Comparison of ENCODE assay signal across 7 mouse cellular contexts in the genomic region with DNA sequence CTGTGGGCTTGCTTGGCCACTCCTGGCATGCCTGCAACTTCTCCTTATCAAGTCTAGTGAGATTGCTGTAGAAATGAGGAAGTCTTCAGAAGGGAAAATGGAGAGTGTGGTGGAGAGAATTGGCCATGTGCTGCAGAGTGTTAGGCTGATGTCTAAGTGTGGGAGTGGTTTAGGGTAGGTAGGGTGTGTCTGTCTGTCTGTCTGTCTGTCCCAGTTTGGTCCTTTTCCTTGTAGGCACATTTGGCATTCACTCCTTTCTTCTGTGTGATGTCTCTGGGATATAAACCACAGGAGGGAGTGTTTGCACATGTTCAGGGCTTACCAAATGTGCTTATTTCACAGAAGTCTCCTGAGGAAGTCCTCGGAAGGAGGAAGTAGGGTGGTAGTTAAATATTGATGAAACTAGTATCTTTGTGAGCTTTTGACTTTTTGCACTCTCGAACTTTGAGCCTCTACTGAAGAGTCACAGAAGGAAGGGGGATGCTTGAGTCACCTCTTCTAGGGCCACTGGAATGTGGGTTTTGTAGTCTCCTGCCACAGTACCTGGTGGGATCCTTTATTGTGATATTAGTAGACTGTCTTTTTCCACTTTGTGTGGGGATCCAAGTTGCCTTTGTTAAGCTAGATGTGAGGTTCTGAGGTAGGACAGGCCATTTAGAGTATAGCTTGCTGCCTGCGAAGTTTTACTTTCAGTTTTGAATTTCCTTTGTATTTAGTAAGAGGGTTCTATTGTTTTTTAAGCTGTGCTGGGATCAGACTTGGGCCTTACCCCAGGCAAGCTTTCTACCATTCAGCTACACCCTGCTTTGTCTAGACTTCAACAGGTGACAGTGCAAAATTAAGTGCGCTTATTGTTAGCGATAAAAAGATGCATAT. TPM values are rescaled to one million over a fixed set of nuclear protein-coding genes. Genes with fewer than 3 reads are reported as not detected.
DNase-seq lines count a peak whose midpoint lies in the region; ATAC-seq and TF ChIP-seq lines count a peak whose summit lies in the region.

No protein-coding gene starts in this region.

- 80% methylated on average over 5 of the region's 5 CpGs for WGBS in hindbrain, embryonic 14.5 days
- 26% methylated on average over 5 of the region's 5 CpGs for WGBS in liver, postnatal 0 days (ENCODE audit: insufficient replicate concordance)

- peaks cover 2% of the 10 kb centered on the region; the same call in 1 of the 2 replicates for H3K27me3 ChIP-seq in G1E (ENCODE audit: insufficient read depth, low read length)
- H3K27me3 ChIP-seq in hindbrain, embryonic 14.5 days (ENCODE audit: control insufficient read depth, insufficient read depth, low read length), result no peaks in the 10 kb centered on the region
- no peaks in the 10 kb centered on the region for H3K27me3 ChIP-seq in liver, postnatal 0 days (ENCODE audit: insufficient read depth, low read length)

- H3K9ac ChIP-seq in hindbrain, embryonic 14.5 days, result no peak overlapping the region; the same call in 1 of the 2 replicates
- peak overlapping the region; percentile 51 for H3K9ac ChIP-seq in liver, postnatal 0 days (replicated peaks)

- DNase-seq in G1E (ENCODE audit: low spot score), result peak; percentile 64
- no peak for DNase-seq in hindbrain, embryonic 14.5 days (ENCODE audit: low spot score)
- peak; percentile 36 for DNase-seq in liver, postnatal 0 days
- DNase-seq in spleen, postnatal 36 days (ENCODE audit: low spot score in 2 of 2), result peak; percentile 44 to 59
- DNase-seq in frontal cortex, postnatal 25 days (ENCODE audit: low spot score in 2 of 2), result no peak
- no peak for DNase-seq in layer of hippocampus, adult 8-10 months (ENCODE audit: low spot score in 2 of 2)

- ATAC-seq in G1E (ENCODE audit: extremely low read depth, insufficient number of reproducible peaks, low FRiP score, poor library complexity, severe bottlenecking), result peak; percentile 31; the same call in 1 of the 2 replicates
- peak; percentile 27 for ATAC-seq in common myeloid progenitor, adult 5-6 weeks (replicated peaks; ENCODE audit: low read depth, poor library complexity, severe bottlenecking)
- ATAC-seq in hindbrain, embryonic 14.5 days (ENCODE audit: low FRiP score), result no peak
- no peak for ATAC-seq in liver, postnatal 0 days

- H3K27ac ChIP-seq in hindbrain, embryonic 14.5 days, result no peak overlapping the region
- H3K27ac ChIP-seq in liver, postnatal 0 days (ENCODE audit: low read depth), result peak overlapping the region; percentile 74

- TF ChIP-seq EP300 in liver, postnatal 0 days (IDR thresholded peaks at IDR 0.05; ENCODE audit: low read depth), result no peak

- peaks cover 76% of the 10 kb centered on the region for H3K4me1 ChIP-seq in G1E (ENCODE audit: insufficient read depth, low read depth, low read length)
- peaks cover 38% of the 10 kb centered on the region for H3K4me1 ChIP-seq in hindbrain, embryonic 14.5 days (replicated peaks; ENCODE audit: control insufficient read depth, insufficient read depth, low read length)
- H3K4me1 ChIP-seq in liver, postnatal 0 days (ENCODE audit: insufficient read depth), result peaks cover 58% of the 10 kb centered on the region

- peak overlapping the region; percentile 84 for H3K4me2 ChIP-seq in hindbrain, embryonic 14.5 days (replicated peaks)
- peak overlapping the region; percentile 95 for H3K4me2 ChIP-seq in liver, postnatal 0 days (ENCODE audit: low read depth, low read length)

- H3K36me3 ChIP-seq in G1E (replicated peaks), result peaks cover 43% of the 10 kb centered on the region
- H3K36me3 ChIP-seq in hindbrain, embryonic 14.5 days (replicated peaks; ENCODE audit: control insufficient read depth, insufficient read depth), result no peaks in the 10 kb centered on the region
- no peaks in the 10 kb centered on the region; the same call in 1 of the 2 replicates for H3K36me3 ChIP-seq in liver, postnatal 0 days (replicated peaks; ENCODE audit: insufficient read depth, low read length)

- peak overlapping the region; percentile 58 for H3K4me3 ChIP-seq in G1E (ENCODE audit: low read depth, low read length)
- peak overlapping the region; percentile 11; the same call in 1 of the 2 replicates for H3K4me3 ChIP-seq in hindbrain, embryonic 14.5 days (replicated peaks; ENCODE audit: low read length)
- peak overlapping the region; percentile 91 for H3K4me3 ChIP-seq in liver, postnatal 0 days (ENCODE audit: low read depth, low read length)

- TF ChIP-seq CTCF in G1E (IDR thresholded peaks at IDR 0.05; ENCODE audit: low read depth, low read length), result no peak
- TF ChIP-seq CTCF in liver, postnatal 0 days (IDR thresholded peaks at IDR 0.05; ENCODE audit: low read depth), result 0 out of 2 replicates have a peak, but pooled peaks have one; percentile 15

- no peaks in the 10 kb centered on the region for H3K9me3 ChIP-seq in G1E (replicated peaks)
- H3K9me3 ChIP-seq in hindbrain, embryonic 14.5 days (ENCODE audit: control insufficient read depth, low read length), result no peaks in the 10 kb centered on the region
- H3K9me3 ChIP-seq in liver, postnatal 0 days (ENCODE audit: low read length), result no peaks in the 10 kb centered on the region

RNA-seq across cellular contexts. Expression of gene Tpm3, which starts 9.2 kb away (rescaled TPM):
- total RNA-seq in G1E (2014; fragmentation: Nextera tagmentation) (161 and 215 TPM in 2 replicates), G1E (2017) (342 and 425 TPM in 2 replicates)
- 280 and 287 TPM in 2 replicates for polyA plus RNA-seq in G1E (2012)
- total RNA-seq in common myeloid progenitor, adult 5-6 weeks (2017), result 718 and 782 TPM in 2 replicates
- 313 and 339 TPM in 2 replicates for polyA plus RNA-seq in hindbrain, embryonic 14.5 days (2014; fragmentation: Nextera tagmentation; extraction: Ambion mirVana)
- 156 and 162 TPM in 2 replicates for polyA plus RNA-seq in liver, postnatal 0 days (2015; fragmentation: Nextera tagmentation; extraction: Ambion mirVana)
- 100 to 1,000 TPM; 143 to 186 (median 163) TPM for total RNA-seq in layer of hippocampus, adult 8-10 months (2022)

RNA-seq across cellular contexts. Expression of gene Nup210l, which starts 22.3 kb away (rescaled TPM):
- total RNA-seq in G1E (2014; fragmentation: Nextera tagmentation) (0.15 and 0.29 TPM in 2 replicates), G1E (2017) (0.12 and 0.22 TPM in 2 replicates)
- not detected in 2 replicates for polyA plus RNA-seq in G1E (2012)
- total RNA-seq in common myeloid progenitor, adult 5-6 weeks (2017), result 0.27 and 0.39 TPM in 2 replicates
- 0.35 and 0.51 TPM in 2 replicates for polyA plus RNA-seq in hindbrain, embryonic 14.5 days (2014; fragmentation: Nextera tagmentation; extraction: Ambion mirVana)
- 0.02 and 0.04 TPM in 2 replicates for polyA plus RNA-seq in liver, postnatal 0 days (2015; fragmentation: Nextera tagmentation; extraction: Ambion mirVana)
- total RNA-seq in layer of hippocampus, adult 8-10 months (2022), result under 1 TPM; 0.16 to 0.41 (median 0.32) TPM

RNA-seq across cellular contexts. Expression of gene Ubap2l, which starts 29.2 kb away (rescaled TPM):
- total RNA-seq in G1E (2014; fragmentation: Nextera tagmentation) (353 and 407 TPM in 2 replicates), G1E (2017) (150 and 193 TPM in 2 replicates)
- polyA plus RNA-seq in G1E (2012), result 145 and 160 TPM in 2 replicates
- 180 and 186 TPM in 2 replicates for total RNA-seq in common myeloid progenitor, adult 5-6 weeks (2017)
- 140 and 148 TPM in 2 replicates for polyA plus RNA-seq in hindbrain, embryonic 14.5 days (2014; fragmentation: Nextera tagmentation; extraction: Ambion mirVana)
- 57.4 TPM in 2 replicates for polyA plus RNA-seq in liver, postnatal 0 days (2015; fragmentation: Nextera tagmentation; extraction: Ambion mirVana)
- 100 to 1,000 TPM; 165 to 186 (median 173) TPM for total RNA-seq in layer of hippocampus, adult 8-10 months (2022)

RNA-seq across cellular contexts. Expression of gene 4933434E20Rik, which starts 30.2 kb away (rescaled TPM):
- total RNA-seq in G1E (2014; fragmentation: Nextera tagmentation) (77.6 and 84.3 TPM in 2 replicates), G1E (2017) (83.1 and 96.2 TPM in 2 replicates)
- polyA plus RNA-seq in G1E (2012), result 6.8 and 22.4 TPM in 2 replicates
- total RNA-seq in common myeloid progenitor, adult 5-6 weeks (2017), result 28.8 and 34.0 TPM in 2 replicates
- polyA plus RNA-seq in hindbrain, embryonic 14.5 days (2014; fragmentation: Nextera tagmentation; extraction: Ambion mirVana), result 200 and 225 TPM in 2 replicates
- polyA plus RNA-seq in liver, postnatal 0 days (2015; fragmentation: Nextera tagmentation; extraction: Ambion mirVana), result 64.6 and 66.7 TPM in 2 replicates
- 100 to 1,000 TPM in 1 of 4 experiments, 10 to 100 TPM in 3; 94.7 to 111 (median 99.1) TPM for total RNA-seq in layer of hippocampus, adult 8-10 months (2022)

Comparison
In these comparisons a context has a peak if more than half of its experiments do, and no peak if none do; other contexts are left out.
1. ATAC-seq: peak in G1E (single experiment) and common myeloid progenitor, adult 5-6 weeks (single experiment); none in hindbrain, embryonic 14.5 days (single experiment) and liver, postnatal 0 days (single experiment).
2. DNase-seq: peak in G1E (single experiment), liver, postnatal 0 days (single experiment) and spleen, postnatal 36 days (2 of 2); none in hindbrain, embryonic 14.5 days (single experiment), frontal cortex, postnatal 25 days (0 of 2) and layer of hippocampus, adult 8-10 months (0 of 2).
3. H3K4me3 ChIP-seq: peak in every context shown above with its lines; median percentile 91 in liver, postnatal 0 days; 58 in G1E; 11 in hindbrain, embryonic 14.5 days.